Mouse (Mus musculus): Measurements from ENCODE around the gene Scube2.

- TF ChIP-seq SMC3 (IDR thresholded peaks at IDR 0.05; ENCODE audit: low read depth, low read length) (no peak), CTCF (conservative IDR thresholded peaks at IDR 0.05 in 1 of 2, IDR thresholded peaks at IDR 0.05 in 1 of 2; ENCODE audit: low read depth in 2 of 2, low read length in 2 of 2) (no peak)
Observed at GRCm38 (mm10) chr7:109818600-109818999, 46.9 kb downstream of the Scube2 start.
